Mouse (Mus musculus) midbrain, embryonic 16.5 days (tissue): ENCODE measurements at regions not wholly inside any gene's neighbourhood (a gene's known extent, or its start where the extent isn't known, plus 50 kb on each side); places are given as distances from the start of the nearest gene placed in this dataset.
A peak's percentile ranks its signal among the peaks of the same experiment; 100 is the strongest.
"Not testable (repeated sequence)": the region's sequence is repeated elsewhere in the genome, so short reads cannot be mapped to it uniquely, and the experiment has no call there.

Experiments
- ATAC-seq: fragments of 200-750 bp; cut with Nextera tagmentation; 2 replicates; pipeline ENCODE4 v1.8.0; 2017; ENCODE audit warnings: moderate TSS enrichment
- H3K27ac ChIP-seq: fragments of 300-500 bp; sonication (generic); 2 replicates; pipeline ENCODE4 v1.5.1; 2014; ENCODE audit warnings: mild to moderate bottlenecking, low read length, mixed read lengths
- H3K27me3 ChIP-seq: fragments of 300-500 bp; sonication (generic); 2 replicates; pipeline ENCODE4 v1.6.1; 2014; ENCODE audit warnings: low read depth, low read length, mixed read lengths; ENCODE audit not compliant: control insufficient read depth, insufficient read depth
- H3K36me3 ChIP-seq: fragments of 300-500 bp; sonication (generic); 2 replicates; pipeline ENCODE4 v1.6.1; 2014; ENCODE audit warnings: mild to moderate bottlenecking, low read length, moderate library complexity, mixed read lengths; ENCODE audit not compliant: control insufficient read depth, insufficient read depth
- H3K4me1 ChIP-seq: fragments of 300-500 bp; sonication (generic); 2 replicates; pipeline ENCODE4 v1.6.1; 2014; ENCODE audit warnings: mild to moderate bottlenecking, low read length, mixed read lengths; ENCODE audit not compliant: control insufficient read depth, insufficient read depth
- H3K4me2 ChIP-seq: fragments of 300-500 bp; sonication (generic); 2 replicates; pipeline ENCODE4 v1.6.1; 2014; ENCODE audit warnings: mild to moderate bottlenecking, low read length, mixed read lengths
- H3K4me3 ChIP-seq: fragments of 300-500 bp; sonication (generic); 2 replicates; pipeline ENCODE4 v1.5.1; 2014; ENCODE audit warnings: low read depth, mild to moderate bottlenecking, low read length, moderate library complexity, mixed read lengths
- H3K9ac ChIP-seq: fragments of 300-500 bp; sonication (generic); 2 replicates; pipeline ENCODE4 v1.6.1; 2014; ENCODE audit warnings: low read depth, low read length, mixed read lengths
- H3K9me3 ChIP-seq: fragments of 300-500 bp; sonication (generic); replicated peaks from 2 replicates; pipeline ENCODE4 v1.6.1; 2014; ENCODE audit warnings: mild to moderate bottlenecking, low read length, mixed read lengths; ENCODE audit not compliant: control insufficient read depth, poor library complexity, severe bottlenecking
- WGBS: fragments of 180-500 bp; shearing (Covaris S2); extraction: QIAGEN DNeasy Blood & Tissue Kit; methylation state at CpG from one replicate; pipeline ENCODE4 v1.1.7; 2014; 5-methylcytosine and 5-hydroxymethylcytosine counted together

DNA sequence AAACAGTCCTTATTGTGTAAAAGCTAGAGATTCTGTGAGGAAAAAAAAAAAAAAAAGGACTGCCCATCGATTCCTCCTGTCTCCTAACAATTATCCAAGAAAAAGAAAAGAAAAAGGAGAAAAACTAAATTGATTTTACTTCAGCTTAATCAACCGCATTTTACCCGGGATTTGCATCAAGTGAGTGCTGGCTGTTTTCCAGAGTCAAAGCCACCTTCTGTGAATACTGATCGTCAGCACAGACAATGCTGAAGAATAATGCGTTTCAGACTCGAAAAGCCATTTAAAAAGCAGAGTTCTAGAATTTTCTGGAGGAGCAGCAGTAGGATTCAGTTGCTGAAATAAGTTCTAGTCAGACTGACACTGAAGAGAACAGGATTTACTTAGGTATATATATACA lies 131.1 kb downstream of the Kcnk1 start:
- 37% methylated on average over 6 of the region's 6 CpGs for WGBS
- Histone ChIP-seq H3K4me3 (no peak overlapping the region), H3K27me3 (no peaks in the 10 kb centered on the region), H3K36me3 (no peaks in the 10 kb centered on the region), H3K27ac (no peak overlapping the region), H3K9ac (no peak overlapping the region), H3K9me3 (no peaks in the 10 kb centered on the region; the same call in 1 of the 2 replicates), H3K4me2 (no peak overlapping the region), H3K4me1 (no peaks in the 10 kb centered on the region)
- ATAC-seq = no peak

DNA sequence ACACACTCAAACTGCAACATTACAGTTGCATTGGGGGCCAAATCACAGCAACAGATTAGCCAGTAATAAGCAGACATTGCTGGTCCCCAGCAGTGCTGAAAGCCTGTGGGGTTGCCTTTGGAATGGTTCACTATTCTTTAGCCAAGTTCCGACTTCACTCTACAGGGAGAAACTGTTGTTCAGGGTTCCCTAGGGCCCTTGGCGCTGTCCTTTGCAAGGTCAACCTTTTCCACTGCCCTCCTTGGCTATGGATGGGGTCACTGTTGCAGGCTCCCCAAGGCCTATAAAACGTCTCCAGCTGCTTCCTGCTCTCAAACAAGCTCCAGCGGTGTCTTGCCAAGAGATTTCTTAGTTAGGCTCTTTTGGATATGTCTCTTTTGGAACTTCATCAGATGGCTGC lies 137.1 kb downstream of the Kcnk1 start:
- Histone ChIP-seq H3K27ac (no peak overlapping the region), H3K9ac (no peak overlapping the region), H3K27me3 (no peaks in the 10 kb centered on the region), H3K4me3 (no peak overlapping the region), H3K9me3 (no peaks in the 10 kb centered on the region), H3K4me2 (no peak overlapping the region), H3K36me3 (no peaks in the 10 kb centered on the region), H3K4me1 (no peaks in the 10 kb centered on the region)
- 77% methylated on average over 4 of the region's 4 CpGs for WGBS
- ATAC-seq = no peak

DNA sequence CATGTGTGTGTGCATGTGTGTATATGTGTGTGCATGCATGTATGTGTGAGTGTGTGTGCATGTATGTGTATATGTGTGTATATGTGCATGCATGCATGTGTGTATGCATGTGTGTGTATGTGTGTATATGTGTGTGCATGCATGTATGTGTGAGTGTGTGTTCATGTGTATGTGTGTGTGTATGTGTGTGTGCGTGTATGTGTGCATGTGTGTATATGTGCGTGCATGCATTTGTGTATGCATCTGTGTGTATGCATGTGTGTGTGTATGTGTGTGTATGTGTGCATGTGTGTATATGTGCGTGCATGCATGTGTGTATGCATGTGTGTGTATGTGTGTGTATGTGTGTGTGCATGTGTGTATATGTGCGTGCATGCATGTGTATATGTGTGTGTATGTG lies 137.9 kb downstream of the Kcnk1 start:
- 93% methylated on average over 4 of the region's 4 CpGs for WGBS
- not testable (repeated sequence) for H3K27ac ChIP-seq, H3K4me3 ChIP-seq

DNA sequence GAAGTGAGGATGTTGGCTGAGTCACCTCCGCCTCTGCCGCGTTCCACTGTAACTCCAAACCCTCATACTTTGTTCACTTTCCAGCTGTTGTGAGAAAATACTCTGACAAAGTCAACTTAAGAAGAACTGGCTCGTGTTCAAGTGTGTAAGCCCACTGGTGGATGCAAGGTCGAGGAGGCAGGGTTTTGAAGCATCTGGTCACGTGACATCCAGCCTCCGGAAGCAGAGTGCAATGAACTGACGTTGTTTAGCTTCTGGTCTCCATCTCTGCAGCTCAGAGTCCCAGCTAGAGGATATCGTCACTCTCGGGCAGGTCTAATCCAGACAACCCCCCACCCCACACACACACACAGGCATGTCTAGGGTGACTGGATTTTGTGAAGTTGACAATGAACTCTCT lies 140.1 kb downstream of the Kcnk1 start:
- Histone ChIP-seq H3K4me1 (peaks cover 5% of the 10 kb centered on the region; the same call in 1 of the 2 replicates), H3K27me3 (peaks cover 3% of the 10 kb centered on the region; the same call in 1 of the 2 replicates), H3K4me2 (no peak overlapping the region), H3K9ac (no peak overlapping the region), H3K9me3 (no peaks in the 10 kb centered on the region), H3K27ac (no peak overlapping the region), H3K4me3 (no peak overlapping the region), H3K36me3 (no peaks in the 10 kb centered on the region)
- no peak for ATAC-seq
- WGBS = 81% methylated on average over 10 of the region's 10 CpGs

More for the DNA sequence above, 137.9 kb downstream of the Kcnk1 start:
- H3K4me1 ChIP-seq, H3K9ac ChIP-seq, H3K4me2 ChIP-seq, ATAC-seq, H3K27me3 ChIP-seq, H3K9me3 ChIP-seq, H3K36me3 ChIP-seq: not testable (repeated sequence)

DNA sequence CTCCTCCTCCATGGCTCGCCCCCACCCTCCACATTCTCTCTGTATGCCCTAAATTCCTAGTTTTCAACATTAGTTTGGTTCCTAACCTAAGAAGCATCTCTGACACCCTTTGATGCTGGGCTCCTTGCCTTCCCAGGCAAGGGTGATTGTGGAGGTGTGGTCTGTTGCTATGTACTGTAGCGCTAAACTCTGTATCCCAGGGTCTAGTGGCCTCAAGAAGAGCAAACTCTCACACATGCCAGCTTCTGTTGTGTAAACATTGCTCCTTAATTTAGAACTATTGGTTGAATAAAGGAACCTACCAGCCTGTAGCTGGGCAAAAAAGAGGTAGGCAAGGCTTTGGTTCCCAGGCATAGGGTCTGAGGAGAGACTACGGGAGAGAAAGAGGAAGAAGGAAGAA lies 140.6 kb downstream of the Kcnk1 start:
- Histone ChIP-seq H3K9ac (no peak overlapping the region), H3K4me2 (no peak overlapping the region), H3K36me3 (no peaks in the 10 kb centered on the region), H3K27me3 (peaks cover 3% of the 10 kb centered on the region; the same call in 1 of the 2 replicates), H3K27ac (no peak overlapping the region), H3K9me3 (no peaks in the 10 kb centered on the region), H3K4me3 (no peak overlapping the region), H3K4me1 (peaks cover 5% of the 10 kb centered on the region; the same call in 1 of the 2 replicates)
- ATAC-seq = no peak
- WGBS = 85% methylated on average over 3 of the region's 3 CpGs

DNA sequence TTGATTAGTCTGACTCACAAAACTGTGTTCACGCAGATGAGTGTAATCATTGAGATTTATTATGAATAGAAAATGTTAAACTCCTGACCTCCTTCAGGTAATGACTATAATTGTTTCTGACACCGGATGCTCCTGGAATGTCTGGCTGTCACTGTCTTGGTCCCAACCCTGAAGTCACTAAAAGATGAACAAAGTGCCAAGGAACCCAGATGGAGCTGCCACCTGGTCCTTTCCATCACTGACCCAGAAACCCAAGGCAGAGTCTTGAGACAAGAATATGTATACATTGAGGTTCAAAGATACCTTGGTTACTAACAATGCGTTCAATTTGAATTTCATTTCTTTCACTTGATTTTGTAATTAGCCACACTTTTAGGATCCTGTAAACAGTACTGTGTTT lies 142.0 kb downstream of the Kcnk1 start:
- WGBS = 86% methylated on average over 3 of the region's 3 CpGs
- Histone ChIP-seq H3K27me3 (peaks cover 3% of the 10 kb centered on the region; the same call in 1 of the 2 replicates), H3K36me3 (no peaks in the 10 kb centered on the region), H3K4me1 (peaks cover 5% of the 10 kb centered on the region; the same call in 1 of the 2 replicates), H3K9ac (no peak overlapping the region), H3K27ac (no peak overlapping the region), H3K9me3 (no peaks in the 10 kb centered on the region), H3K4me3 (no peak overlapping the region), H3K4me2 (no peak overlapping the region)
- no peak for ATAC-seq

DNA sequence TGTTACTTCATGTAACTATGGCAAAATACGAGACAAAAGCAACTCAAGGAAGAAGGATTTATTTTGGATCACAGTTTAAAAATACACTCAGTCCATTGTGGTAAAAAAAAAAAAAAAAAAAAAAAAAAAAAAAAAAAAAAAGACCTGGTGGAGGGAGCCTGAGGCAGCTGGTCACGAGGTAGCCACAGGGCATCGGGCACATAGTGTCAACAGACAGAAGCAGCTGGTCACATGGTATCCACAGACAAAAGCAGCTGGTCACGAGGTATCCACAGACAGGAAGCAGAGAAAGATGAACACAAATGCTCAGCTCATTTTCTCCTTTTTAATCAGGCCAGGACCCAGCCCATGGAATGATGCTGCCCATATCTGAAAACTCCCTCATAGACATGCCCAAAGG lies 142.5 kb downstream of the Kcnk1 start:
- no peak overlapping the region for H3K4me3 ChIP-seq
- no peaks in the 10 kb centered on the region for H3K9me3 ChIP-seq
- H3K27me3 ChIP-seq = peaks cover 3% of the 10 kb centered on the region; the same call in 1 of the 2 replicates
- peaks cover 5% of the 10 kb centered on the region; the same call in 1 of the 2 replicates for H3K4me1 ChIP-seq
- no peak for ATAC-seq
- H3K36me3 ChIP-seq = no peaks in the 10 kb centered on the region
- no peak overlapping the region for H3K27ac ChIP-seq
- 53% methylated on average over 4 of the region's 4 CpGs for WGBS
- no peak overlapping the region for H3K4me2 ChIP-seq
- H3K9ac ChIP-seq = no peak overlapping the region

DNA sequence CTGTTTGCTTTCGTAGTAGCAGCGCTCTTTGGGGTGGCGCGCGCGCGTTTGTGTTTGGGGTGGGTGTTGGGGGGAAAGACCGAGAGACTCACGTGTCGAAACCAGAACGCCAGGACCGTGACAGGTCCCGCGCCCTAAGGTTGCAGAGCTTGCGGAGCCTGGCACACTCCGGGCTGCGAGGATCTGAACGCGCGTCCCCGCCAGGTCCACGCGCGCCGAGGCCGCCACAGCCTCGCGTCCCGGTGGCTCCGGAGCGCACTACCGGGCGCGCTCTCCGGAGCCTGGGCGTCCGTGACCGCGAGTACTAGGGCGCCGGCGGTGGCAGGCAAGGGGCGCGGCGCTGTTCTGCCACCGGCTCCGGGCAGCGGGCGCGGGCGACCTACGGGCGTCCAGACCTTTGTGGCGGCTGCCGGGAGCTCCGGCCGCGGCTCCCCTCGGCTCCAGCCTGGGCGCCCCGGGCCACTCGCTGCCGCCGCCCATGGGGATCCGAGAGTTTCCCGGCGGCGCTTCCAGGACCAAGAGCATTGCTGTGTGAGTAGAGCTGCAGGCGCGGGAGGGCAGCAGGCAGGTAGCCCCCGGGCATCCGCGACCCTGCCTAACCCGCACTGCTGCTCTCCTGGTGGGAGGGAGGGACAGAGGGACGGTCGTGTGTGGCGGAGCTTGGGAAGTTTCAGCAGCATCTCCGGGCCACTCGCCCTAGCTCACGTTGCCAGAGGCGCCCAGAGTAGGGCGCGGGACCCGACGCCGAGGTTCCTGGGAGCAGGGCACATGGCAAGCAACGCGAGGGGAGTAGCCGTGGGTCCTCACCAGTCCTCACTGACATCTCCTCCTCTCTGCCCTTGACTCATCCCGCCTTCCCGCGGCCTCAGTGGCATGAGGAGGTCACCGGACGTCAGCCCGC lies 143.9 kb downstream of the Kcnk1 start:
- Histone ChIP-seq H3K9me3 (no peaks in the 10 kb centered on the region), H3K36me3 (no peaks in the 10 kb centered on the region), H3K4me3 (peak overlapping the region; percentile 70), H3K9ac (peak overlapping the region; percentile 75), H3K27me3 (peaks cover 3% of the 10 kb centered on the region), H3K4me1 (peaks cover 5% of the 10 kb centered on the region; the same call in 1 of the 2 replicates), H3K4me2 (peak overlapping the region; percentile 97), H3K27ac (peak overlapping the region; percentile 40; the same call in 1 of the 2 replicates)
- under 1% methylated on average over 88 of the region's 95 CpGs for WGBS
- peak; percentile 83 for ATAC-seq

DNA sequence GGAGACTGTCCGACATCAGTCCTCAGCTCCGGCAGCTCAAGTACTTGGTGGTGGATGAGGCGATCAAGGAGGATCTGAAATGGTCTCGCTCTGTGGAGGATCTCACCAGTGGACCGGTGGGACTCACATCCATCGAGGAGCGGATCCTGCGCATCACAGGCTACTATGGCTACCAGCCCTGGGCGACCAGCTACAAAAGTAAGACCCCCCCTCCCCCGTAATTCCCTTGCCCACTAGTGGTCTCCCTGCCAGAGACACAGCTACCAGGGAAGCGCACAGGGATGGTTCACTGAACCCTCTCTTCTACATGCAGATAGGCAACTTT lies 144.5 kb downstream of the Kcnk1 start:
- peak overlapping the region; percentile 97 for H3K4me2 ChIP-seq
- WGBS = 17% methylated on average over 11 of the region's 11 CpGs
- ATAC-seq = 0 out of 2 replicates have a peak, but pooled peaks have one; percentile 30
- H3K9me3 ChIP-seq = no peaks in the 10 kb centered on the region
- H3K27ac ChIP-seq = no peak overlapping the region
- no peaks in the 10 kb centered on the region for H3K36me3 ChIP-seq
- H3K4me3 ChIP-seq = peak overlapping the region; percentile 70
- peaks cover 5% of the 10 kb centered on the region; the same call in 1 of the 2 replicates for H3K4me1 ChIP-seq
- peak overlapping the region; percentile 75 for H3K9ac ChIP-seq
- H3K27me3 ChIP-seq = peaks cover 3% of the 10 kb centered on the region
